8 mouse cellular contexts compared by ENCODE assay signal in the genomic region with DNA sequence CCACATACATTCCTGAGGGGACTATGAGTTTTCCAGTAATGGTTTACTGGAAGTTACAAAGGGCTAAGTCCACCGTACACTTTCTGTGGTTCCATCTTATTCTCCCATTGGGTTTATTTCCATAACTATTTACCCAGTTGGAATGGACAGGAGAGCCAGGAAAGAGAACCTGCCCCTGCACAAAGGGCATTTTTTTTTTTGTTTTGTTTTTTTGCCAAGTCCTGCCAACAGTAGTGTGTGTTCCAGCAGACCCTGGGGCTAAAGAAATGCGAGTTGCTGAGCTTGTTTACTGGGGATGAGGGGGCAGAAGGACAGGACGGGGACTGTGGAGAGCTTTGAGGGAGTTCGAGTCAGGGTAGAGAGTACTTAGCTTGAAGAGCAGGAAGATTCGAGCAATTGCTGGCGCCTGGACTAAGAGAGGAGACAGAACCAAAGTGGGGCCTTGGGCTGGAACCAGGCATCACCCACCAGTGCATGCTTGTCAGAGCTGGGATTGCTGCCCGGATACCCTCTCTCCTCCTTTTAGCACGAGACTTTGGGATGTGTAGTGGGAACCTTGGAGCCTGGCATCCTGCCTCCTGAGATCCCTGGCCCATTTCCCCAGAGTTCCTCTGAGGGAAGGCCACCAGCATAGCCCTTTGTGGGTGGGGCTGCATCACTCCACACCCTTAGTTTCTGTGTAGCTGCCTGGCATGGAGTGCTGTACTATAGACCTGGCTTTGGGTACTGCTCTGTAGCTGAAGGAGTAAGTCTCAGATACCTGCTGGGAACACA. TPM values are rescaled to one million over a fixed set of nuclear protein-coding genes. Genes with fewer than 3 reads are reported as not detected.
A peak's percentile ranks its signal among the peaks of the same experiment; 100 is the strongest.
DNase-seq lines count a peak whose midpoint lies in the region; ATAC-seq and TF ChIP-seq lines count a peak whose summit lies in the region.

No protein-coding gene starts in this region.

- no peak overlapping the region for H3K27ac ChIP-seq in lung, embryonic 14.5 days (ENCODE audit: low read depth)
- H3K27ac ChIP-seq in heart, embryonic 12.5 days (ENCODE audit: poor library complexity, severe bottlenecking): peak overlapping the region; percentile 60
- H3K27ac ChIP-seq in liver, embryonic 15.5 days (replicated peaks): peak overlapping the region; percentile 98

- no peaks in the 10 kb centered on the region for H3K9me3 ChIP-seq in lung, embryonic 14.5 days (ENCODE audit: low read depth, low read length)
- H3K9me3 ChIP-seq in heart, embryonic 12.5 days (replicated peaks): no peaks in the 10 kb centered on the region
- H3K9me3 ChIP-seq in liver, embryonic 15.5 days (replicated peaks): no peaks in the 10 kb centered on the region

- peak; percentile 69; the same call in 1 of the 2 replicates for ATAC-seq in lung, embryonic 14.5 days (ENCODE audit: insufficient read depth)
- peak; percentile 80 for ATAC-seq in heart, embryonic 12.5 days (ENCODE audit: insufficient number of reproducible peaks, low FRiP score)
- ATAC-seq in liver, embryonic 15.5 days (ENCODE audit: insufficient read depth): peak; percentile 87
- ATAC-seq in granulocyte monocyte progenitor cell, adult 5-6 weeks (replicated peaks; ENCODE audit: poor library complexity, severe bottlenecking): no peak
- ATAC-seq in megakaryocyte, adult 5-6 weeks (ENCODE audit: poor library complexity, severe bottlenecking): no peak

- no peak overlapping the region; the same call in 1 of the 2 replicates for H3K9ac ChIP-seq in lung, embryonic 14.5 days
- H3K9ac ChIP-seq in heart, embryonic 12.5 days: peak overlapping the region; percentile 6; the same call in 1 of the 2 replicates
- H3K9ac ChIP-seq in liver, embryonic 15.5 days: peak overlapping the region; percentile 62

- WGBS in lung, embryonic 14.5 days: 66% methylated on average over 8 of the region's 8 CpGs
- 62% methylated on average over 8 of the region's 8 CpGs for WGBS in heart, embryonic 12.5 days
- WGBS in liver, embryonic 15.5 days (ENCODE audit: insufficient replicate concordance): 45% methylated on average over 8 of the region's 8 CpGs

- DNase-seq in lung, embryonic 14.5 days: no peak
- no peak for DNase-seq in lung, postnatal 36 days
- peak; percentile 27 for DNase-seq in cerebellum, adult 9-10 months
- peak; percentile 86 to 88 for DNase-seq in kidney, postnatal 36 days

- H3K36me3 ChIP-seq in lung, embryonic 14.5 days (ENCODE audit: insufficient read depth): no peaks in the 10 kb centered on the region
- no peaks in the 10 kb centered on the region for H3K36me3 ChIP-seq in heart, embryonic 12.5 days
- no peaks in the 10 kb centered on the region for H3K36me3 ChIP-seq in liver, embryonic 15.5 days (replicated peaks)

- no peak overlapping the region for H3K4me3 ChIP-seq in lung, embryonic 14.5 days (ENCODE audit: low read depth, low read length)
- no peak overlapping the region for H3K4me3 ChIP-seq in heart, embryonic 12.5 days
- H3K4me3 ChIP-seq in liver, embryonic 15.5 days (replicated peaks): peak overlapping the region; percentile 46

- TF ChIP-seq CTCF in lung, embryonic 14.5 days (IDR thresholded peaks at IDR 0.05; ENCODE audit: low read depth): no peak

- no peak overlapping the region for H3K4me2 ChIP-seq in lung, embryonic 14.5 days
- peak overlapping the region; percentile 37 for H3K4me2 ChIP-seq in heart, embryonic 12.5 days
- peak overlapping the region; percentile 76 for H3K4me2 ChIP-seq in liver, embryonic 15.5 days

- H3K4me1 ChIP-seq in lung, embryonic 14.5 days (ENCODE audit: insufficient read depth): no peaks in the 10 kb centered on the region
- peaks cover 24% of the 10 kb centered on the region for H3K4me1 ChIP-seq in heart, embryonic 12.5 days (replicated peaks)
- H3K4me1 ChIP-seq in liver, embryonic 15.5 days (replicated peaks): peaks cover 95% of the 10 kb centered on the region

- no peaks in the 10 kb centered on the region for H3K27me3 ChIP-seq in lung, embryonic 14.5 days (ENCODE audit: insufficient read depth, low read length)
- no peaks in the 10 kb centered on the region for H3K27me3 ChIP-seq in heart, embryonic 12.5 days (replicated peaks)
- H3K27me3 ChIP-seq in liver, embryonic 15.5 days: no peaks in the 10 kb centered on the region

RNA-seq across cellular contexts. Expression of a gene that starts 47.7 kb away (rescaled TPM):
- 12.7 and 14.0 TPM in 2 replicates for polyA plus RNA-seq in lung, embryonic 14.5 days (2014; fragmentation: Nextera tagmentation; extraction: Ambion mirVana)
- 15.9 and 16.6 TPM in 2 replicates for polyA plus RNA-seq in heart, embryonic 12.5 days (2016; fragmentation: Nextera tagmentation; extraction: Ambion mirVana)
- 56.3 and 79.3 TPM in 2 replicates for polyA plus RNA-seq in liver, embryonic 15.5 days (2015; fragmentation: Nextera tagmentation; extraction: Ambion mirVana)
- total RNA-seq in granulocyte monocyte progenitor cell, adult 5-6 weeks (2014; fragmentation: Nextera tagmentation): 0.95 and 4.0 TPM in 2 replicates
- total RNA-seq in granulocyte monocyte progenitor cell, adult 5-6 weeks (2017): 0.82 and 6.1 TPM in 2 replicates
- 0.22 and 0.64 TPM in 2 replicates for total RNA-seq in megakaryocyte, adult 5-6 weeks (2015)
- 0.62 and 0.69 TPM in 2 replicates for total RNA-seq in megakaryocyte, adult 5-6 weeks (2017)

RNA-seq across cellular contexts. Expression of a gene that starts 57.5 kb away (rescaled TPM):
- polyA plus RNA-seq in lung, embryonic 14.5 days (2014; fragmentation: Nextera tagmentation; extraction: Ambion mirVana): 10.0 and 10.1 TPM in 2 replicates
- 7.6 and 8.0 TPM in 2 replicates for polyA plus RNA-seq in heart, embryonic 12.5 days (2016; fragmentation: Nextera tagmentation; extraction: Ambion mirVana)
- polyA plus RNA-seq in liver, embryonic 15.5 days (2015; fragmentation: Nextera tagmentation; extraction: Ambion mirVana): 0.43 and 0.46 TPM in 2 replicates
- total RNA-seq in granulocyte monocyte progenitor cell, adult 5-6 weeks (2014; fragmentation: Nextera tagmentation): 2.6 and 3.5 TPM in 2 replicates
- 1.8 and 3.7 TPM in 2 replicates for total RNA-seq in granulocyte monocyte progenitor cell, adult 5-6 weeks (2017)
- 0.09 and 0.30 TPM in 2 replicates for total RNA-seq in megakaryocyte, adult 5-6 weeks (2015)
- 0.29 and 0.65 TPM in 2 replicates for total RNA-seq in megakaryocyte, adult 5-6 weeks (2017)

RNA-seq across cellular contexts. Expression of a gene that starts 59.6 kb away (rescaled TPM):
- not detected in 2 replicates for polyA plus RNA-seq in lung, embryonic 14.5 days (2014; fragmentation: Nextera tagmentation; extraction: Ambion mirVana)
- polyA plus RNA-seq in heart, embryonic 12.5 days (2016; fragmentation: Nextera tagmentation; extraction: Ambion mirVana): not detected in 2 replicates
- 0.09 TPM in 1 of 2 replicates, not detected in the other for polyA plus RNA-seq in liver, embryonic 15.5 days (2015; fragmentation: Nextera tagmentation; extraction: Ambion mirVana)
- not detected in 2 replicates for total RNA-seq in granulocyte monocyte progenitor cell, adult 5-6 weeks (2014; fragmentation: Nextera tagmentation)
- total RNA-seq in granulocyte monocyte progenitor cell, adult 5-6 weeks (2017): not detected in 2 replicates
- not detected in 2 replicates for total RNA-seq in megakaryocyte, adult 5-6 weeks (2015)
- not detected in 2 replicates for total RNA-seq in megakaryocyte, adult 5-6 weeks (2017)

Comparison
In these comparisons a context has a peak if more than half of its experiments do, and no peak if none do; other contexts are left out.
1. ATAC-seq: peak in lung, embryonic 14.5 days (single experiment), heart, embryonic 12.5 days (single experiment) and liver, embryonic 15.5 days (single experiment); none in granulocyte monocyte progenitor cell, adult 5-6 weeks (single experiment) and megakaryocyte, adult 5-6 weeks (single experiment).
2. DNase-seq: peak in cerebellum, adult 9-10 months (single experiment) and kidney, postnatal 36 days (2 of 2); none in lung, embryonic 14.5 days (single experiment) and lung, postnatal 36 days (single experiment).